Mouse (Mus musculus) effector memory CD4-positive, alpha-beta T cell, adult 7 months (primary cell): ENCODE data around the gene Vmn2r111. TPM values are rescaled to one million over a fixed set of nuclear protein-coding genes. Genes with fewer than 3 reads are reported as not detected.

ENCODE experiments used
- polyA plus RNA-seq: library from polyadenylated mRNA; unstranded; fragments of 100-300 nt; shearing (Covaris generic); gene quantifications from one replicate; pipeline ENCODE4 v1.2.1, GENCODE M21; 2017

The Vmn2r111 gene
- 0.18 TPM for polyA plus RNA-seq

DNA sequence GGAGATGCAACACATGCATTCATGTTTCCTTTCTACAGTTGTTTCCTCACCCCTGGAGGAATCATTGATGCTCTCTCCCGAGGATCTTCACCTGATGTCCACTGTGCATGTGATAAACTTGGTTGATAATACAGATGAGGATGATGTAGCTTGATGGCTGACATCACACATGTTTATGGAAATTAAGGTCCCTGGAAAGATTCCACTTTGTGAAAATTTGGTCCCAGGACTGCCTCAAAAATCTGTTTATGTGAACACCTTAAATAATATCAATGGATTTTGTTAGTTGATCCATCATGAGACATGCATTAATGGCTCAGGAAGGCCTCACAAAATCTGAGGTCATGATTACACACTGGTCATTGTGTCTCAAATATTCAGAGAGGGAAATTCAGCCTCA, at the start of gene Vmn2r111:
Gene Vmn2r111, minus strand, starts transcription at position 101 of the 400 bp plus-strand sequence.

DNA sequence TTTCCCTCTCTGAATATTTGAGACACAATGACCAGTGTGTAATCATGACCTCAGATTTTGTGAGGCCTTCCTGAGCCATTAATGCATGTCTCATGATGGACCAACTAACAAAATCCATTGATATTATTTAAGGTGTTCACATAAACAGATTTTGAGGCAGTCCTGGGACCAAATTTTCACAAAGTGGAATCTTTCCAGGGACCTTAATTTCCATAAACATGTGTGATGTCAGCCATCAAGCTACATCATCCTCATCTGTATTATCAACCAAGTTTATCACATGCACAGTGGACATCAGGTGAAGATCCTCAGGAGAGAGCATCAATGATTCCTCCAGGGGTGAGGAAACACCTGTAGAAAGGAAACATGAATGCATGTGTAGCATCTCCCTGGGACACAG, 27.4 kb upstream of the Vmn2r111 start, which contains the start of gene Vmn2r112:
Gene Vmn2r112, plus strand, starts transcription at position 301 of the 400 bp plus-strand sequence.

Other genes starting within 250 kb of the Vmn2r111 start
- gene Zfp944, start 212.1 kb downstream of the Vmn2r111 start, polyA plus RNA-seq: 8.4 TPM
- gene Zfp758, start 212.0 kb downstream of the Vmn2r111 start, polyA plus RNA-seq: 15.5 TPM
- gene Zfp946, start 149.3 kb downstream of the Vmn2r111 start, polyA plus RNA-seq: 5.1 TPM
- gene Vmn2r112, start 27.5 kb upstream of the Vmn2r111 start, polyA plus RNA-seq: not detected